ENCODE assay signal across 17 mouse cellular contexts in the genomic region with DNA sequence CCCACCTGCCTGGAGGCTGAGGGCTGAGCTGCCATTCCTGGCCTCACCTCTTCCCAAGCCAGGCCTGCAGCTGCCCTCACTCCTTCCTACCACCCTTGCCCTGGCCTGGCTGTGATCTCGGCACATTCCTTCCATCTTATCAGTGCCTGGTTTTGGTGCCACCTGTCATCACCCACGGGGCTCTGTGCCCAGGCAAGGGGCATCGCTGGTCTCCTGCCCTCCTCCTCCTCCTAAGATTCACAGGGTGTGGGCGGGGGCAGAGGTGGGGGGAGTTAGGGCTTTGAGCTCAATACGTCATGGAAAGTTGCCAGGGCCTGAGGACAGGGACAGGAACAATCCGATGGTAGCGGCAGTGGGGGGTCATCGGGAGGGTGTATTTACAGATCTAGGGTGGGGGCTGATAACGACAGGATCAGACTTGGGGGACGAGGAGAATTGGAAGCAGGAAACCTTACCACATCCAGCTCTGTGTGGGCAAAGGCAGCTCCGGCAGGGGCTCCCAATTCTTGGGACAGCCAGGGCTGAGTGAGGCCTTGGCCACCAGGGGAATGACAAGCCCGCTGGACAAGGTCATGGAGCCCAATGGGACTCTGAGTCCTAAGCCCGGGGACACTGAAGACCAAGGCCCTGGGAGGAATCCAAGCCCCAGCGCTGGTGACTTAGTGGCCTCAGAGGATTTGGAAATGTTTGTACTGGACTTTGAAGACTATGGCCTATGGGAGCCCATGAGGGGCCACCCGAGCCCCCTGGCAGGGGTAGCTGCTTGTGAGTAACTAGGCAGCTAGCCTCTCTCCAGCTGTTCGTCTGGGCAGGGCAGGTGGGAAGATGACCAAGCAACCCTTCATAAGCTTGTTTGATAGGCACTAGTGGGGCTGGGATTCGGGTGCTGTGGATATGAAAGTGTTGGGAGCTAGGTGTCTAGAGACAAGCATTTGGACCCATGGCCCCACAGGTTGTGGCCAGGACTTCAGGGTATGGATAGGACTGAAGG. TPM values are rescaled to one million over a fixed set of nuclear protein-coding genes. Genes with fewer than 3 reads are reported as not detected.
DNase-seq lines count a peak whose midpoint lies in the region; ATAC-seq lines count a peak whose summit lies in the region.
"Had no signal": no experiment of that assay in that cellular context is flagged by ENCODE, and none has a peak within 500 bp of the region (broad histone marks: within the 10 kb centered on the region; RNA-seq: fewer than 3 reads in every experiment).

No protein-coding gene starts in this region.

- H3K27ac ChIP-seq in heart, embryonic 15.5 days: peak overlapping the region; percentile 72
- no peak overlapping the region for H3K27ac ChIP-seq in liver, embryonic 12.5 days
- H3K27ac ChIP-seq: embryonic facial prominence, embryonic 12.5 days; hindbrain, embryonic 13.5 days; neural tube, embryonic 13.5 days had no signal

- peaks cover 2% of the 10 kb centered on the region; the same call in 1 of the 2 replicates for H3K27me3 ChIP-seq in heart, embryonic 15.5 days
- H3K27me3 ChIP-seq in liver, embryonic 12.5 days (replicated peaks): peaks cover 60% of the 10 kb centered on the region
- H3K27me3 ChIP-seq: embryonic facial prominence, embryonic 12.5 days; hindbrain, embryonic 13.5 days; neural tube, embryonic 13.5 days; Patski had no signal

- WGBS in heart, embryonic 15.5 days: 44% methylated on average over 17 of the region's 17 CpGs
- WGBS in liver, embryonic 12.5 days (ENCODE audit: insufficient replicate concordance): 63% methylated on average over 17 of the region's 17 CpGs

- peaks cover 50% of the 10 kb centered on the region for H3K4me1 ChIP-seq in heart, embryonic 15.5 days (replicated peaks)
- peaks cover 4% of the 10 kb centered on the region; the same call in 1 of the 2 replicates for H3K4me1 ChIP-seq in liver, embryonic 12.5 days

- peak; percentile 28 for DNase-seq in cerebellum, adult 11-12 months
- no peak for DNase-seq in cerebellum, postnatal 10 days
- peak; percentile 61 for DNase-seq in testis, postnatal 10 days (ENCODE audit: low spot score)
- DNase-seq in testis, postnatal 14 days (ENCODE audit: low spot score): no peak
- no peak for DNase-seq in neural tube, embryonic 10.5 days (ENCODE audit: extremely low spot score, low spot score)
- DNase-seq in thymus, postnatal 4 days: no peak
- DNase-seq: cerebellum, postnatal 14 days; gastrocnemius, postnatal 25 days; kidney, postnatal 10 days; thymus, postnatal 14 days had no signal

- no peak overlapping the region for H3K9ac ChIP-seq in heart, embryonic 15.5 days
- H3K9ac ChIP-seq in liver, embryonic 12.5 days: no peak overlapping the region
- H3K9ac ChIP-seq: embryonic facial prominence, embryonic 12.5 days; hindbrain, embryonic 13.5 days; neural tube, embryonic 13.5 days had no signal

- no peak overlapping the region for H3K4me3 ChIP-seq in heart, embryonic 15.5 days
- H3K4me3 ChIP-seq in liver, embryonic 12.5 days: no peak overlapping the region
- H3K4me3 ChIP-seq: embryonic facial prominence, embryonic 12.5 days; hindbrain, embryonic 13.5 days; neural tube, embryonic 13.5 days had no signal

- H3K4me2 ChIP-seq in heart, embryonic 15.5 days: peak overlapping the region; percentile 30
- H3K4me2 ChIP-seq in liver, embryonic 12.5 days: no peak overlapping the region
- H3K4me2 ChIP-seq: embryonic facial prominence, embryonic 12.5 days; hindbrain, embryonic 13.5 days; neural tube, embryonic 13.5 days had no signal

- peaks cover 38% of the 10 kb centered on the region for H3K36me3 ChIP-seq in heart, embryonic 15.5 days
- H3K36me3 ChIP-seq in liver, embryonic 12.5 days: no peaks in the 10 kb centered on the region; the same call in 1 of the 2 replicates

- no peaks in the 10 kb centered on the region for H3K9me3 ChIP-seq in heart, embryonic 15.5 days (replicated peaks)
- H3K9me3 ChIP-seq in liver, embryonic 12.5 days (replicated peaks): no peaks in the 10 kb centered on the region
- H3K9me3 ChIP-seq: embryonic facial prominence, embryonic 12.5 days; hindbrain, embryonic 13.5 days; neural tube, embryonic 13.5 days had no signal

- no peak for ATAC-seq in heart, embryonic 15.5 days (replicated peaks; ENCODE audit: insufficient number of reproducible peaks, insufficient read depth, low FRiP score, low read depth)
- no peak for ATAC-seq in liver, embryonic 12.5 days
- ATAC-seq: intestine, postnatal 0 days; Patski had no signal

RNA-seq across cellular contexts. Expression of a gene that starts 3.5 kb away (rescaled TPM):
- 28.9 and 33.4 TPM in 2 replicates for polyA plus RNA-seq in heart, embryonic 15.5 days (2015; fragmentation: Nextera tagmentation; extraction: Ambion mirVana)
- polyA plus RNA-seq in liver, embryonic 12.5 days (2016; fragmentation: Nextera tagmentation; extraction: Ambion mirVana): 2.4 TPM in 2 replicates

RNA-seq across cellular contexts. Expression of a gene that starts 28.3 kb away (rescaled TPM):
- polyA plus RNA-seq in heart, embryonic 15.5 days (2015; fragmentation: Nextera tagmentation; extraction: Ambion mirVana): 10.4 and 15.8 TPM in 2 replicates
- polyA plus RNA-seq in liver, embryonic 12.5 days (2016; fragmentation: Nextera tagmentation; extraction: Ambion mirVana): 10.2 and 10.5 TPM in 2 replicates

RNA-seq across cellular contexts. Expression of a gene that starts 42.7 kb away (rescaled TPM):
- polyA plus RNA-seq in heart, embryonic 15.5 days (2015; fragmentation: Nextera tagmentation; extraction: Ambion mirVana): 4.1 and 5.9 TPM in 2 replicates
- 1.1 and 1.2 TPM in 2 replicates for polyA plus RNA-seq in liver, embryonic 12.5 days (2016; fragmentation: Nextera tagmentation; extraction: Ambion mirVana)

RNA-seq across cellular contexts. Expression of a gene that starts 43.3 kb away (rescaled TPM):
- 95.1 and 122 TPM in 2 replicates for polyA plus RNA-seq in heart, embryonic 15.5 days (2015; fragmentation: Nextera tagmentation; extraction: Ambion mirVana)
- 25.2 and 27.9 TPM in 2 replicates for polyA plus RNA-seq in liver, embryonic 12.5 days (2016; fragmentation: Nextera tagmentation; extraction: Ambion mirVana)

Comparison
In these comparisons a context has a peak if more than half of its experiments do, and no peak if none do; other contexts are left out.
1. DNase-seq: peak in cerebellum, adult 11-12 months (single experiment) and testis, postnatal 10 days (single experiment); none in cerebellum, postnatal 10 days (0 of 2), testis, postnatal 14 days (single experiment), neural tube, embryonic 10.5 days (single experiment) and thymus, postnatal 4 days (single experiment).